8 mouse cellular contexts compared by ENCODE assay signal in the genomic region with DNA sequence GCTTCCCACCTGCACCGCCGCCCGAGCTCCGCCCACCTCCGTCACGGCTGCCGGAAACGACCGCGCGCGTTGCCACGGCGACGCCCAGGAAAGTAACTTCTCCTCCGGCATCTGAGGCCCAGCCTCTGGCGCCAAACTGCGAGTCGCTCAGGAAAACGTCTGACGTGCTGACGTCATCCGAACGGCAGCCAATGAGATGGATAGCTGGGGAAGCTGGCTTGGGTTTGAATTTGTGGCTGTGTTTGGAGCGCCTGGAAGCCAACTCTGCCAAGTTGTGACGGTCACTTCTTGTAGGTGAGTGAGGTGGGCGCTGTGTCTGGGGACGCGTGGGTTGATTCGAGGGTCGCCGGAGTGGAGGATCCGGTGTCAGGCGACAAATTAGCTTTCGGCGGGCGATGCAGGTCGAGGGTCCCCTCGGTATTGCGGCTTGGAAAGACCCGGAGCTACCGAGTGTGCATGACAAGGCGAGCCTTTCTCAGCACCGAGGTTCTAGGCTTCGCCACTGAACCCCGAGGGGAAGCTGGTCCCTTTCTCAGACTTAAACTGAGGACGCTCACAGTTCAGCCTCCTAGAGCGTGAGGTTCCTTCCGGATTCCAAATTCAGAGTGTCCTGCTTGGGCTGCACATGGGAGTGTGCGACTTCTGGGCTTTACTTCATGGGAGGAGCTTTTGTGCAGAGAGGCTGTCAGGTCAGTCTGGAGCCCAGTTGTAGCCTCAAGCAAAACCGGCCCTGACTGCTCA. TPM values are rescaled to one million over a fixed set of nuclear protein-coding genes. Genes with fewer than 3 reads are reported as not detected.
DNase-seq lines count a peak whose midpoint lies in the region; ATAC-seq and TF ChIP-seq lines count a peak whose summit lies in the region.

A gene (plus strand): TSS at position 139 of the 741 bp plus-strand sequence.
A gene (minus strand): TSS at position 149 of the 741 bp plus-strand sequence.

- H3K4me3 ChIP-seq in embryonic facial prominence, embryonic 14.5 days (ENCODE audit: low read depth, low read length): peak within 1 kb of the TSS; percentile 78
- H3K4me3 ChIP-seq in heart, adult 2 months: peak within 1 kb of the TSS; percentile 56
- peak within 1 kb of the TSS; percentile 73 for H3K4me3 ChIP-seq in limb, embryonic 13.5 days
- H3K4me3 ChIP-seq in midbrain, embryonic 16.5 days (ENCODE audit: low read depth, low read length): peak within 1 kb of the TSS; percentile 50

- peak; percentile 98 for ATAC-seq in embryonic facial prominence, embryonic 14.5 days (ENCODE audit: low read depth)
- peak; percentile 98 for ATAC-seq in limb, embryonic 13.5 days (ENCODE audit: low FRiP score, low read depth)
- peak; percentile 99 for ATAC-seq in midbrain, embryonic 16.5 days

- TF ChIP-seq POLR2A in heart, adult 2 months (IDR thresholded peaks at IDR 0.05; ENCODE audit: insufficient read depth, low read depth, low read length): peak; percentile 33; the same call in 1 of the 2 replicates

- H3K79me2 ChIP-seq in heart, adult 2 months (replicated peaks; ENCODE audit: control insufficient read depth, insufficient read depth, low read length): no peaks in the 10 kb centered on the region

- peak within 1 kb of the TSS; percentile 77; the same call in 1 of the 2 replicates for H3K27ac ChIP-seq in embryonic facial prominence, embryonic 14.5 days (replicated peaks; ENCODE audit: low read depth, low read length)
- H3K27ac ChIP-seq in heart, adult 2 months: peak within 1 kb of the TSS; percentile 71
- H3K27ac ChIP-seq in limb, embryonic 13.5 days: peak within 1 kb of the TSS; percentile 65; the same call in 1 of the 2 replicates
- peak within 1 kb of the TSS; percentile 67 for H3K27ac ChIP-seq in midbrain, embryonic 16.5 days (ENCODE audit: low read length)

- peak within 1 kb of the TSS; percentile 82 for H3K9ac ChIP-seq in embryonic facial prominence, embryonic 14.5 days (ENCODE audit: low read depth, low read length)
- H3K9ac ChIP-seq in heart, adult 2 months (ENCODE audit: low read depth, low read length): peak within 1 kb of the TSS; percentile 71
- peak within 1 kb of the TSS; percentile 79 for H3K9ac ChIP-seq in limb, embryonic 13.5 days
- H3K9ac ChIP-seq in midbrain, embryonic 16.5 days (ENCODE audit: low read depth, low read length): peak within 1 kb of the TSS; percentile 62

- H3K36me3 ChIP-seq in embryonic facial prominence, embryonic 14.5 days (ENCODE audit: control insufficient read depth, insufficient read depth, low read length): no peaks in the 10 kb centered on the region
- no peaks in the 10 kb centered on the region for H3K36me3 ChIP-seq in heart, adult 2 months (ENCODE audit: control insufficient read depth, insufficient read depth, low read length)
- H3K36me3 ChIP-seq in limb, embryonic 13.5 days: no peaks in the 10 kb centered on the region
- no peaks in the 10 kb centered on the region for H3K36me3 ChIP-seq in midbrain, embryonic 16.5 days (ENCODE audit: control insufficient read depth, insufficient read depth, low read length)

- WGBS in embryonic facial prominence, embryonic 14.5 days: under 1% methylated on average over 32 of the region's 51 CpGs
- WGBS in heart, adult 2 months: under 1% methylated on average over 51 of the region's 51 CpGs
- under 1% methylated on average over 51 of the region's 51 CpGs for WGBS in limb, embryonic 13.5 days
- WGBS in midbrain, embryonic 16.5 days: under 1% methylated on average over 51 of the region's 51 CpGs

- peak; percentile 99 for DNase-seq in 3T3-L1 (ENCODE audit: low read depth, low spot score)
- DNase-seq in adrenal gland, postnatal 4 days (ENCODE audit: low spot score in 2 of 2): peak; percentile 81 to 89
- DNase-seq in embryonic facial prominence, embryonic 14.5 days (ENCODE audit: low spot score): peak; percentile 99
- peak; percentile 94 to 96 for DNase-seq in heart, adult 2 months
- peak; percentile 96 for DNase-seq in kidney, adult 8-10 months
- DNase-seq in spleen, postnatal 10 days (ENCODE audit: low spot score in 2 of 2): peak; percentile 89 to 98

- 0 out of 2 replicates have a peak, but pooled peaks have one; percentile 41 for TF ChIP-seq EP300 in heart, adult 2 months (IDR thresholded peaks at IDR 0.05; ENCODE audit: insufficient read depth, low read depth, low read length)

- intact Hi-C loops in heart, adult 2 months (cut with DNase I): loop anchor here (10.0 kb wide), 1 partner anchor 414 kb away; no protein-coding TSS in a partner anchor

- peak within 1 kb of the TSS; percentile 71 for H3K4me2 ChIP-seq in embryonic facial prominence, embryonic 14.5 days (ENCODE audit: low read depth, low read length)
- H3K4me2 ChIP-seq in limb, embryonic 13.5 days (replicated peaks): peak within 1 kb of the TSS; percentile 77
- peak within 1 kb of the TSS; percentile 75 for H3K4me2 ChIP-seq in midbrain, embryonic 16.5 days (ENCODE audit: low read length)

- no peaks in the 10 kb centered on the region for H3K27me3 ChIP-seq in embryonic facial prominence, embryonic 14.5 days (replicated peaks; ENCODE audit: control insufficient read depth, insufficient read depth, low read length)
- no peaks in the 10 kb centered on the region for H3K27me3 ChIP-seq in heart, adult 2 months (ENCODE audit: control insufficient read depth, insufficient read depth, low read length)
- no peaks in the 10 kb centered on the region for H3K27me3 ChIP-seq in limb, embryonic 13.5 days
- no peaks in the 10 kb centered on the region for H3K27me3 ChIP-seq in midbrain, embryonic 16.5 days (ENCODE audit: control insufficient read depth, insufficient read depth, low read depth, low read length)

- no peaks in the 10 kb centered on the region for H3K9me3 ChIP-seq in embryonic facial prominence, embryonic 14.5 days (ENCODE audit: control insufficient read depth, low read length)
- H3K9me3 ChIP-seq in limb, embryonic 13.5 days: no peaks in the 10 kb centered on the region
- H3K9me3 ChIP-seq in midbrain, embryonic 16.5 days (replicated peaks; ENCODE audit: control insufficient read depth, low read length, poor library complexity, severe bottlenecking): no peaks in the 10 kb centered on the region

- no peak for TF ChIP-seq CTCF in heart, adult 2 months (IDR thresholded peaks at IDR 0.05)

- 0 out of 2 replicates have a peak, but pooled peaks cover 7% of the 10 kb centered on the region for H3K4me1 ChIP-seq in embryonic facial prominence, embryonic 14.5 days (ENCODE audit: control insufficient read depth, insufficient read depth, low read length)
- H3K4me1 ChIP-seq in heart, adult 2 months (ENCODE audit: control insufficient read depth, insufficient read depth, low read length): peaks cover 1% of the 10 kb centered on the region
- H3K4me1 ChIP-seq in limb, embryonic 13.5 days: peaks cover 14% of the 10 kb centered on the region
- peaks cover 9% of the 10 kb centered on the region for H3K4me1 ChIP-seq in midbrain, embryonic 16.5 days (ENCODE audit: control insufficient read depth, insufficient read depth, low read length)

RNA-seq across cellular contexts. Expression of the first gene that starts in this region (rescaled TPM):
- 1 to 10 TPM; 7.1 to 7.4 TPM for total RNA-seq in adrenal gland, postnatal 4 days (2021)
- polyA plus RNA-seq in embryonic facial prominence, embryonic 14.5 days (2014; fragmentation: Nextera tagmentation; extraction: Ambion mirVana): 15.6 and 18.4 TPM in 2 replicates
- under 1 TPM; 0.50 to 0.59 TPM for total RNA-seq in heart, adult 2 months (2021)
- 0.08 and 0.35 TPM in 2 replicates for polyA plus RNA-seq in heart, adult 2 months (2012; rRNA removed)
- 20.9 and 22.6 TPM in 2 replicates for polyA plus RNA-seq in limb, embryonic 13.5 days (2015; fragmentation: Nextera tagmentation; extraction: Ambion mirVana)
- polyA plus RNA-seq in midbrain, embryonic 16.5 days (2015; fragmentation: Nextera tagmentation; extraction: Ambion mirVana): 3.1 and 3.7 TPM in 2 replicates

RNA-seq across cellular contexts. Expression of the second gene that starts in this region (rescaled TPM):
- total RNA-seq in adrenal gland, postnatal 4 days (2021): 1 to 10 TPM; 9.3 to 9.6 TPM
- 12.5 and 12.6 TPM in 2 replicates for polyA plus RNA-seq in embryonic facial prominence, embryonic 14.5 days (2014; fragmentation: Nextera tagmentation; extraction: Ambion mirVana)
- 10 to 100 TPM; 12.1 to 12.9 TPM for total RNA-seq in heart, adult 2 months (2021)
- polyA plus RNA-seq in heart, adult 2 months (2012; rRNA removed): 7.1 and 16.8 TPM in 2 replicates
- 7.7 and 9.7 TPM in 2 replicates for polyA plus RNA-seq in limb, embryonic 13.5 days (2015; fragmentation: Nextera tagmentation; extraction: Ambion mirVana)
- 8.8 and 10.6 TPM in 2 replicates for polyA plus RNA-seq in midbrain, embryonic 16.5 days (2015; fragmentation: Nextera tagmentation; extraction: Ambion mirVana)

Comparison
In these comparisons a context has a peak if more than half of its experiments do, and no peak if none do; other contexts are left out.
1. Peak in every context shown above with its lines: DNase-seq, ATAC-seq, H3K4me3 ChIP-seq and H3K27ac ChIP-seq.
2. RNA of the first gene that starts in this region (total RNA-seq): 7.1 to 7.4 TPM in adrenal gland, postnatal 4 days; 0.50 to 0.59 TPM in heart, adult 2 months; every median in the first group is over 4 times any median in the second.